Mouse (Mus musculus) layer of hippocampus, adult 6 months (tissue): ENCODE data around the gene Ptchd4. TPM values are rescaled to one million over a fixed set of nuclear protein-coding genes. Genes with fewer than 3 reads are reported as not detected.

Source experiments
- long read RNA-seq, 2 experiments: library from polyadenylated mRNA; unstranded; transcript quantifications; one replicate each; pipeline ENCODE4 v2.0.0; 2019 to 2020
- polyA plus RNA-seq: library from polyadenylated mRNA; unstranded; fragments of <200 nt; fragmentation: Nextera tagmentation; gene quantifications from 2 replicates; pipeline ENCODE4 v1.2.3, GENCODE M21; 2021

Ptchd4 gene
- 3.1 and 5.3 TPM in 2 replicates for polyA plus RNA-seq
- long read RNA-seq, experiment 1, partial matches to known transcripts = 0 of 6 reads
- long read RNA-seq, experiment 1, other reads (novel, unspliced or antisense) = 5 of 6 reads
- long read RNA-seq, experiment 2, full-length matches to known transcripts = 5 of 29 reads
- long read RNA-seq, experiment 2, partial matches to known transcripts = 14 of 29 reads
- long read RNA-seq, experiment 2, other reads (novel, unspliced or antisense) = 10 of 29 reads

DNA sequence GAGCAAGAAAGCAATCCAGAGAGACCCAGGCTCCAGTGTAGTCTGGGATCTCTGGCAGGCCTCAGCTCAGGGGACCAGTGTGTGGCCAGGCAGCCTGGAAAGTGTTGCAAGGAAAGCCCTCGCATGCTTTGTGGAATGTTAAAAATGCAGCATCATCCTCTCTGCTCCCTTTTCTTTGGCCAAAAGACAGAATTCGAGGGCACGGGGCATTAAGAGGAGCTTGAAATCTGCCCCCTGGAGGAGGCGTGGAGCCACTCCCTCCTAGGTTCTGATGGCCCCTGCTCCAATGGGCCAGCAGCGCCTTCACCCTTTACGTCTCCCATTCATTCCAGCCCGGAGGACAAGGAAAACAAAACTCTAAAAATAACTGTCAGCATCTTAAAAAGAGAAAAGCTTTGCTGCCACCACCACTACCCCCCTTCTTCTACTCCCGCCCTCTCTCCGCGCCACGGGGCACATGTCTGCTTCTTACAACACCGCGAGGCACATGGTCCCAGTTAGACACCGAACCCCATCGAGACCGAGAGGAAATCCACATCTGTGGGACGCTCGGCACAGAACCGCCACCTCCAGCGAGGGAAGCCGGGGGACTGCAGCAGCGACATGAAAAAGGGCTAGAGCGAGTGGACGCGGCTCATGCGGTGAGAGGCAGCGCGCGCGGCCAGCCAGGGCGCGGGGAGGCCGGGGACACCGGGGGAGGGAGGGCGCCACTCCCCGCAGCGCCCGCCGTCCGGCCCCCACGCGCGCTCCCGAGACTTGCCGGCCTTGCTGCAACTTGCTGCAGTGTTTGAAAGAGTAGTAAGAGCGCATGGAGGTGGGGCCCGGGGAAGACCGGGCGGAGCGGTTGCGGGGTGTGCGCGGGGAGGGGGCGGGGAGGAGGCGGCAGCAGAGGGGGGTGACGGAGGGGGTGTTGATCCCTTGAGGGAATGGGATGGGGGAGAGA is at the start of gene Ptchd4:
Ptchd4 (plus strand) TSS at position 279 of the 943 bp plus-strand sequence.

